Mouse (Mus musculus): ENCODE data around the gene Lrrc8d.

DNA sequence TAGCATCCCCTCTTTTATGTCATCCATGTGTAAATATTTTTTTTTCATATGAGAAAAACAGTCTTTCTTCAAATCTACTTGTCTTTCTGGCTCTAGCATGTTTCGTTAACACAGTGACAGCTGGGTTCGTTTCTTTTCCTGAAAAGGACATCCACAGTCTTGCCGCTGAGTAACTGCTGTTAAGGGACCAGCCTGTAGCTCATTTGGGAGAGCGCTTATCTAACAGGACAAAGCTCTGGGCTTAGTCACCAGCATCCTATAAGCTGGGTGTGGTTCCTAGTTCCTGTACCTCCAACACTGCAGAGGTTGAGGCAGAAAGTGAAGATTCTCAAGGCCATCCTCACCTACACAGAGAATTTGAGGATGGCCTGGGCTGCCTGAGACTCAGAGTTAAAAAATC is 20.5 kb upstream of the Lrrc8d start:
- TF ChIP-seq TAL1 (IDR thresholded peaks at IDR 0.05; ENCODE audit: low read length) (no peak), GATA1 (IDR thresholded peaks at IDR 0.05; ENCODE audit: low read length) (no peak)
